Mouse (Mus musculus): ENCODE results near the gene Ptpn3. TPM values are rescaled to one million over a fixed set of nuclear protein-coding genes. Genes with fewer than 3 reads are reported as not detected.

Ptpn3 gene
- polyA plus RNA-seq (2014; fragmentation: Illumina TruSeq; extraction: RNeasy Lipid Tissue Mini Kit (QIAGEN cat#74804); ENCODE audit: insufficient read depth, low read depth, low replicate concordance), result 4.8 TPM

GRCm38 (mm10) chr4:57301410-57302313, at the start of gene Ptpn3:
Ptpn3 (minus strand) TSS chr4:57301837.

GRCm38 (mm10) chr4:57143026-57143937, 158.4 kb downstream of the Ptpn3 start, which contains the start of gene Epb41l4b:
Epb41l4b (minus strand) TSS chr4:57143437.

Other genes starting within 250 kb of the Ptpn3 start
- gene Epb41l4b, start 158.4 kb downstream of the Ptpn3 start, polyA plus RNA-seq (2014; fragmentation: Illumina TruSeq; extraction: RNeasy Lipid Tissue Mini Kit (QIAGEN cat#74804); ENCODE audit: insufficient read depth, low read depth, low replicate concordance), result 27.0 TPM
- gene Palm2, start 132.4 kb upstream of the Ptpn3 start, polyA plus RNA-seq (2014; fragmentation: Illumina TruSeq; extraction: RNeasy Lipid Tissue Mini Kit (QIAGEN cat#74804); ENCODE audit: insufficient read depth, low read depth, low replicate concordance), result not detected

All from lung, adult 10 weeks (tissue).